Mouse (Mus musculus) urinary bladder, adult 18-20 months (tissue): ENCODE measurements around the gene Rragc.
A peak's percentile ranks its signal among the peaks of the same experiment; 100 is the strongest.
"Not testable (repeated sequence)": the region's sequence is repeated elsewhere in the genome, so short reads cannot be mapped to it uniquely, and the experiment has no call there.

Experiments used
- DNase-seq, 2 experiments: peaks; one replicate each; pipeline ENCODE4 v3.0.0; 2022; ENCODE audit warnings: low spot score in 2 of 2, mixed read lengths in 2 of 2

Rragc gene

DNA sequence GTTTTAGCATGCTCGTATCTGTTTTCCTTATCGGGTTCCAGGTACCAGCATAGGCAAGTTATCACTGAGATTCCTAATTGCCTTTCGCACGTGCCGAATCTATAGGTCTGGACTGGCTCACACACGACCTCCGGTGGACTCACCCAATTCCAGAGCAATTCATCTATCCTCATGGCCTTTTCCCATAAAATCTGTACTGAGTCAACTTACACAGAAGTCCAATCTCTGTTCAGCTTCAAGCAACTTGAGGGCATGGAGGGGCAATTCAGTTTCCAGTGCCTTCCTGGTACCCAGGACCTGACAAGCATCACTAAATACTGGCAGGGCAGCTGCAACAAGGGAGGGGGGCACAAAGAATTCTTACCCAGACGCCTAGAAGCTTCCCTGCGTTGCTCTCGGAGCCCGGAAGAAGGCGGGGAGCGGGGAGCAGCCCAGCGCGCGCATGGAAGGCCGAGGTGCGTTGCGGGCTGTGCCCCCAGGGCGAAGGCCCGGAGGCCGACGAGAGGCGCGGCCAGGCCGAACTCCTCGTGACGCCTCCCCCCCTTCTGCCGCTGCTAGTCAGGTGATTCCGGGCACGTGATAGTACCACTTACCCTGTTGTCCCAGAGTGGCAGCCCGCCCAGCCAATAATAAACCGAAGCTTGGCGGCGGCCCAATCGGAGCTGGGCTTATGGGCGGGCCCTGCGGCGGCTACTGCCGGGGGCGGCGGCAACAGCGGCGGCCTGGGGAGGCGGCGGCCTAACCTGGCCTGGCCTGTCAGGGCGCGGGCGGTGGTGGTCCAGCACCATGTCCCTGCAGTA, at the start of gene Rragc:
Gene Rragc (plus strand): TSS at position 699 of the 800 bp plus-strand sequence.
- peak; percentile 100 for DNase-seq

DNA sequence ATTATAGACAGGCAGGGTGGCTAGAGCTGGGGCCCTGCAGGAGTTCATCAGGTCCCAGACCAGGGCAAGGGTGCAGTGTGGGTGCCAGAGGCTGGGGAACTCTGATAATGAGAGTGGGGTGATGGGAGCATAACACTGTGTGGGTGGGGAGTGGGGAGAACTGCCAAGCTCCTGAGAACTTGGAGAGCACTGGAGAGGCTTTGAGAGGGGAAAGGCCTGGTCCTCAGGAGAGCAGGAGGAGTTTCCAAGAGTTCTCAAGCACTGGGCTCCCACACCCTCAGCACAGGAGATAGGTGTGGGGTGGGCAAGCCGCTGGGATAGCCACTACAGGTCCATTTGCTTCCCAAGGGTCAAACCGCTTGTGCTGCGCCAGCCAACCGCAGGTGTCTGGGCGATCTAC, 23.5 kb upstream of the Rragc start:
- no peak for DNase-seq

- DNase-seq: no peak
Observed at GRCm38 (mm10) chr4:123894295-123894694, 23.0 kb upstream of the Rragc start.

- no peak for DNase-seq
Observed at GRCm38 (mm10) chr4:123898696-123899095, 18.6 kb upstream of the Rragc start.

GRCm38 (mm10) chr4:123903432-123903831, 13.8 kb upstream of the Rragc start:
- DNase-seq: no peak

- peak; percentile 99 to 100 for DNase-seq
Observed at GRCm38 (mm10) chr4:123904333-123905125, 12.7 kb upstream of the Rragc start, which contains the start of gene Mycbp. Gene Mycbp (plus strand): TSS chr4:123904832.

DNA sequence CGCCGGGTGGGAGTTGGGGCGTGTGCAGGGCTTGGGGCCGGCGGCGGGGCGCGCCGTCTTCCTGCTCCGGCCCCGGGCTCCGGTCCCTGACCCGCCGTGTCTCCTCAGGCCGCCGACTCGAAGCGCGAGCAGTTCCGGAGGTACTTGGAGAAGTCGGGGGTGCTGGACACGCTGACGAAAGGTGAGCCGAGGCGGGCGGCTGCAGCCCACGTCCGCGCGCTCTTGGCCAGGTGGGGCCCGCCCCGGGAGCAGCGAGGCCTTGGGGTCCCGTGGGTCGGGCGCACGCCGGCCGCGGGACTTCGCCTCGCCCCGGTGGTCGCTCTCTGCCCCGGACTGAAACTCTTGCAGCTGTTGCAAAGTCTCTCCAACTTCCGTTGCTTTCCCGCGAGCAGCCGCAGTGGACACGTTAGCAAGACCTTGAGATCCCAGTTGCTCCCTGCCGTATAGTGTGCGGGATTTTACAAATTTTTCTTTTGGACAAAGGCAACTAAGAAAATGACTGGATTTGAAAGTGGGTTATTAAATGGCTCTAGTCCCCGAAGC, 12.0 kb upstream of the Rragc start:
- no peak for DNase-seq

DNA sequence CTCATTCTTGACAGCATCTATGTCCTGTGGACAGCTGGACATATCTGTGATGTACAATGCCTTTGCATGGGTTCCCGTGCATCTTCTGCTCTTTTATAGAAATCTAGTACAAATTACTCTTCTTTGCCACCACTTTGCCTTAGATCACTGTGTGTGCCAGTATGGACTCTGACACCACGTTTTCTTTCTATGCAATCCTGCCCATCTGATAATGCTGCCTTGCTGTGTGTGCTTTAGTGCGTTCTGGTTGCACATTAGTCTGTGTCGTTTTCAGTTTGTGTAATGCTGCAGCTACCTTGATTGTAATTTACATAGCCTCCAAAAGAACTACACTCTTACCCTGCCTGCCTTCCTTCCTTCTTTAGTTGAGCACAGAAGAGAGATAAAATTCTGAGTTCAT, 5.7 kb upstream of the Rragc start:
- no peak for DNase-seq

DNA sequence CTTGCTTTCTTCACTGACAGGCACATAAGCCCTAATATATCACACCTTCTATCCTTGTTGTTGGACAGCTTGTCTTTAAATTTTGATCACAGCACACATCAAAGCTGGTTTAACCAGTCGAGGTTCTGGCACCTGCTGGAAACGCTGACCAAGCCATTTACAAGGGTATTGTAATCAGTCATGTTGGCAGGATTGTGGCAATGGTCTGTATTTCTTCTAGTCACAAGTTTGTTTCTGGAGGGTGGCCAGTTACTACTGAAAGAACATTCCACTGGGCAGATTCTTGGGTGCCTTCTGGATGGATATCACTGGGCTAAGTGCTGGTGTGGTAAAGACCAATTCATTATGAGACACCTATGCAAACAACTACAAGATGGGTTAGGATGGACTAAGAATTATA, 4.8 kb upstream of the Rragc start:
- no peak for DNase-seq

- DNase-seq: no peak
Observed at GRCm38 (mm10) chr4:123917548-123918140, 398 bp downstream of the Rragc start, which contains the start of gene 4930535I16Rik. Gene 4930535I16Rik (minus strand): TSS chr4:123918022.

GRCm38 (mm10) chr4:123918851-123919250, 1.6 kb downstream of the Rragc start:
- DNase-seq: no peak

GRCm38 (mm10) chr4:123921055-123921565, 3.9 kb downstream of the Rragc start:
- no peak for DNase-seq

GRCm38 (mm10) chr4:123927961-123928360, 10.7 kb downstream of the Rragc start:
- no peak for DNase-seq

- DNase-seq: no peak
Observed at GRCm38 (mm10) chr4:123929994-123930393, 12.7 kb downstream of the Rragc start.

GRCm38 (mm10) chr4:123934306-123934705, 17.1 kb downstream of the Rragc start:
- no peak for DNase-seq

DNA sequence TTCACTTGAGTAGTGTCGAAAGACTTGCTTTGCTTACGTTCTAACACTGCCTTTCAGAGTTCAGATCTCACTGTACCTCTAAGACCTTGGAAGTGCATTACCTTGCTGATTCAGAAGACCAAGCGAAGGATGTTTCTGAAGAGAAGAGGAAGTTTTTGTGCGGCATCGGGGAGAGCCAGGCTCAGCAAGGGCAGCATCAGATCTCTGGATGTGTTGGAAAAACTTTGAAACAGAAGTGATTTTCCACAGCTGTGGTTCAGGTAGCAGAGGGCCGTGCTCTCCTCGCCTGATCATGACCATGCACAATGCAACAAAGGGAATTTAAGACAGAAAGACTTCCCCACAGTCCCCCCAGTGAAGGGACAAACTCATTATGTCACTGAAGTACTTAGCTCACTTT, 18.8 kb downstream of the Rragc start:
- DNase-seq: no peak

DNA sequence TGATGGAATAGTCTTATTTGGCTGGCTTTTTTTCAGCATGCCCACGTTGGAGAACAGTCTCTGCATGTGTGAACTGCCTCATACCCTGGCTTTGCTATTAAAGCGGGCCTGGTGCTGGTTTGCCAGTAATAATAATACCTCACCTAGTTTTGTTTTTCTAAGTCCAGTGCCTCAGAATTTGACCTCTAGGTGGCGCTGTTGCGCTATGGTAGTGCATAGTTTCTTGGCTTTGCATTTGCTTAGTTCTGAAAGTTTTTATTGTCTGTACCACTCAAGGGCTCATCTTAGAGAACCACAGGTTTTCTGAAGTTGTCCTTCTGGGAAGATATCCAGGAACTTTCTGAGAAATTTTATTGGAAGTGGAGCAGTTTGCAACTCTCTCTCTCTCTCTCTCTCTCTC, 22.6 kb downstream of the Rragc start:
- DNase-seq: peak; percentile 37 to 59

- not testable (repeated sequence) for DNase-seq
Observed at GRCm38 (mm10) chr4:123940878-123941277, 23.6 kb downstream of the Rragc start.

DNA sequence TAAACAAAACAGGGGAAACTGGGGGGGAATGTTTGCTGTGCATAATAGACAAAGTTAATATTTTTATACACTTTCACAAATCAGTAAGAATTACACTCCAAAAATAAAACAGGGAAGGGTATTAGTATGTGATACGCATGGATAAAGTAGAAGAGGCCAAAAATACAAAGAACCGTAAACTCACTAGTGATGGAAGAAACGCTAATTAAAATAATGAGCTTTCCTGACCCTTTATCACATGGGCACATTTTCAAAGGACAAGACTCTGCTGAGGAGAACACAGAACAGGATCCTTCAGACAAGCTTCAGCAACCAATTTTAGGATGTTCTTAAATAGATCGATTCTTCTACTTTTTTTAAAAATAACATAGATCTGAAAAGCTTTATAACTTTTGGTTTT, 29.5 kb downstream of the Rragc start:
- DNase-seq: no peak

- DNase-seq: no peak
Observed at GRCm38 (mm10) chr4:123947149-123947548, 29.9 kb downstream of the Rragc start.

DNA sequence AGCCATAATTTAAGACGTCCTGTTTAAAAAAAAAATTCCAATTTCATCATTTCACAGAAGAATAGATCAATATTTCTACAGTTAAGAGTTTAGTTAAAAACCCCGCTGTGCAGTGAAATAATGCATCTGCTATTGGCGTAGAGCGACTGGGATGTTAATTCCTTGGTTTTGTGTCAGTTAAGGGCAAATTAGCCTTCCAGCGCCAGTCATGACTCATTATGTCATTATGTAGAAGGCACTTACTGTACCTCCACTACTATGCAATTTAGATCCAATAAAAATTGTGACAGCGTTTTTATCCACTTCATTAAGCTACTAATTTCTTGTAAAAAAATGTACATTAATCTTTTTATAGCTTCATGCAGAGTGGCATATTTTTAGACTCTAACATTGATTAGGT, 31.7 kb downstream of the Rragc start:
- no peak for DNase-seq

- DNase-seq: peak; percentile 19 to 41
Observed at GRCm38 (mm10) chr4:123949649-123950048, 32.4 kb downstream of the Rragc start.
